Mouse (Mus musculus) MEL (cell line): ENCODE data around the gene Pcgf2. TPM values are rescaled to one million over a fixed set of nuclear protein-coding genes. Genes with fewer than 3 reads are reported as not detected.
A peak's percentile ranks its signal among the peaks of the same experiment; 100 is the strongest.
"Not testable (repeated sequence)": the region's sequence is repeated elsewhere in the genome, so short reads cannot be mapped to it uniquely, and the experiment has no call there.

Experiments used
- DNase-seq: peaks from one replicate; pipeline ENCODE4 v3.0.0; 2011; ENCODE audit warnings: low read depth, low spot score
- H3K27ac ChIP-seq: 2 replicates; pipeline ENCODE4 v1.5.1; 2012; ENCODE audit warnings: low read depth, mild to moderate bottlenecking, control low read depth, low read length, moderate library complexity; ENCODE audit not compliant: control insufficient read depth
- H3K27me3 ChIP-seq, 2 experiments: fragments of 150-350 bp in 1 of 2; sonication (generic) in 1 of 2; 2 replicates each; pipeline ENCODE4 v1.6.1; 2012; ENCODE audit warnings: low read length in 2 of 2, mild to moderate bottlenecking in 2 of 2, improper control_type of control experiment in 1 of 2, moderate library complexity in 1 of 2; ENCODE audit not compliant: insufficient read depth in 2 of 2, control insufficient read depth in 1 of 2
- H3K36me3 ChIP-seq, 2 experiments: 2 replicates each; pipeline ENCODE4 v1.6.1; 2012 to 2014; ENCODE audit warnings: low read length in 2 of 2, improper control_type of control experiment in 1 of 2, inconsistent platforms in 1 of 2, mild to moderate bottlenecking in 1 of 2; ENCODE audit not compliant: insufficient read depth in 2 of 2, control insufficient read depth in 1 of 2
- H3K4me1 ChIP-seq, 2 experiments: fragments of 150-350 bp in 1 of 2; sonication (generic) in 1 of 2; 2 replicates each; pipeline ENCODE4 v1.6.1; 2012; ENCODE audit warnings: low read length in 2 of 2, improper control_type of control experiment in 1 of 2, mild to moderate bottlenecking in 1 of 2; ENCODE audit not compliant: insufficient read depth in 2 of 2, control insufficient read depth in 1 of 2
- H3K4me3 ChIP-seq, 2 experiments: fragments of 150-350 bp in 1 of 2; sonication (generic) in 1 of 2; 2 replicates each; pipeline ENCODE4 v1.5.1; 2012; ENCODE audit warnings: low read depth in 2 of 2, low read length in 2 of 2, mild to moderate bottlenecking in 2 of 2, moderate library complexity in 2 of 2, control low read depth in 1 of 2, improper control_type of control experiment in 1 of 2; ENCODE audit not compliant: control insufficient read depth in 1 of 2, insufficient read depth in 1 of 2
- H3K79me2 ChIP-seq: 2 replicates; pipeline ENCODE4 v1.6.1; 2012; ENCODE audit warnings: mild to moderate bottlenecking, low read length, moderate library complexity; ENCODE audit not compliant: control insufficient read depth, poor library complexity, insufficient read depth
- H3K9ac ChIP-seq: 2 replicates; pipeline ENCODE4 v1.6.1; 2012; ENCODE audit warnings: low read depth, mild to moderate bottlenecking, control low read depth, low read length, moderate library complexity; ENCODE audit not compliant: control insufficient read depth, poor library complexity, severe bottlenecking
- H3K9me3 ChIP-seq: fragments of 150-350 bp; sonication (generic); replicated peaks from 2 replicates; pipeline ENCODE4 v1.6.1; 2012; ENCODE audit warnings: mild to moderate bottlenecking, low read length, improper control_type of control experiment, moderate library complexity; ENCODE audit not compliant: insufficient read depth
- MAX ChIP-seq: IDR thresholded peaks from 2 replicates; pipeline ENCODE4 v1.6.1; 2011; ENCODE audit warnings: low read length, improper control_type of control experiment
- POLR2AphosphoS5 ChIP-seq: IDR thresholded peaks from 2 replicates; pipeline ENCODE4 v1.6.1; 2012; ENCODE audit warnings: low read depth, borderline replicate concordance, mild to moderate bottlenecking, inconsistent platforms, low read length, moderate library complexity, mixed read lengths
- TBP ChIP-seq: IDR thresholded peaks from 2 replicates; pipeline ENCODE4 v1.8.0; 2011; ENCODE audit warnings: low read depth, low read length, improper control_type of control experiment
- UBTF ChIP-seq: IDR thresholded peaks from 2 replicates; pipeline ENCODE4 v1.6.1; 2012; ENCODE audit warnings: low read depth, mild to moderate bottlenecking, inconsistent platforms, low read length, improper control_type of control experiment, moderate library complexity, borderline replicate concordance; ENCODE audit not compliant: insufficient read depth
- polyA plus RNA-seq, 2 experiments: library from polyadenylated mRNA; stranded (reverse) in 1 of 2; unstranded in 1 of 2; fragments of >175 nt in 1 of 2; fragments of >200 nt in 1 of 2; gene quantifications; 2 replicates each; pipeline versions ENCODE4 v1.2.1 to v1.2.4; 2012; ENCODE audit warnings: low replicate concordance in 2 of 2, low read depth in 1 of 2; ENCODE audit not compliant: insufficient read length in 2 of 2, insufficient read depth in 1 of 2, missing spikeins in 1 of 2
- total RNA-seq: library from RNA; depleted of rRNA; stranded (reverse); fragments of 300-350 nt; gene quantifications from 2 replicates; pipeline ENCODE4 v1.2.3, GENCODE M21; 2012

Pcgf2 gene
- total and polyA plus RNA-seq, 3 experiments, result 12.3 to 38.7 TPM; not detected in 1

DNA sequence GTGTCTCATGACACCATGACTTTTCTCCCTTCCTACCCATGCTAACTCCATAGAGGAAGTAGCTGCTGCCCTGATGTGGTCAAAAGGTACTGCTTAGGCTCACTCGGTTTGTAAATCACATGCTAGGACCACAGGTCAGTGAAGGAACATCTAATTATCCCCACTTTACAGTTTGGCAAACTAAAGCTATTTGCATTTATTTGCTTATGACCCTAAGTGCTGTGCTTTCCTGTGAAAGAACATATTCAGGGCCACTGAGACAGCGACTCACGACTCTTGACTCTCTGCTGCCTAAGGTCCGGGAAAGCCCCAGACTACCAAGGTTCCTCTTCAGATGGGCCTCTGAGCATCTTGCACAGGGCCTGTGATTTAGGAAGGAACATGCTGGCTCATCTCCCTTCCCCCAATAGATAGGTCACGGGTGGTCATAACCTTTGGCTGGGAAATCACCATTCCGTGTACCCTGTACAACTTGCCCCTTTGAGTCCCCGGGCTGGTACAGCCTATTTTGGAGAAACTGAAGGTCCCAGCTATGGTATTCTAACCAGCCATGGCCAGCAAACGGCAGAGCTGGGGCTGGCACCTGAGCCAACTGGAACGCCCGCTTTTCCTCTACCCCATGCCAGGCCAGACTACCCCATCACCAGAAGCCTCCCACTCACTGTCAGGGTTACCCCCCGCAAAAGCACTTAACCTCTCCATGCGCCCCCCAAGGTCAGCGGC, 40.9 kb downstream of the Pcgf2 start:
- H3K27me3 ChIP-seq, result no peaks in the 10 kb centered on the region
- peaks cover 0 to 7% of the 10 kb centered on the region in 2 experiments; a peak in 2 of 4 replicates for H3K36me3 ChIP-seq
- peak; percentile 72 for DNase-seq
- peaks cover 11% of the 10 kb centered on the region; the same call in 1 of the 2 replicates for H3K79me2 ChIP-seq
- no peaks in the 10 kb centered on the region for H3K9me3 ChIP-seq
- TF ChIP-seq UBTF (no peak), MAX (0 out of 2 replicates have a peak, but pooled peaks have one; percentile 11)
- TF ChIP-seq, all 39 proteins: peak for 1
- Histone ChIP-seq H3K27ac (peak overlapping the region; percentile 45), H3K9ac (peak overlapping the region; percentile 83), H3K4me1 (peaks cover 8 to 18% of the 10 kb centered on the region in 2 experiments), H3K4me3 (peak overlapping the region; percentile 78 to 90)

DNA sequence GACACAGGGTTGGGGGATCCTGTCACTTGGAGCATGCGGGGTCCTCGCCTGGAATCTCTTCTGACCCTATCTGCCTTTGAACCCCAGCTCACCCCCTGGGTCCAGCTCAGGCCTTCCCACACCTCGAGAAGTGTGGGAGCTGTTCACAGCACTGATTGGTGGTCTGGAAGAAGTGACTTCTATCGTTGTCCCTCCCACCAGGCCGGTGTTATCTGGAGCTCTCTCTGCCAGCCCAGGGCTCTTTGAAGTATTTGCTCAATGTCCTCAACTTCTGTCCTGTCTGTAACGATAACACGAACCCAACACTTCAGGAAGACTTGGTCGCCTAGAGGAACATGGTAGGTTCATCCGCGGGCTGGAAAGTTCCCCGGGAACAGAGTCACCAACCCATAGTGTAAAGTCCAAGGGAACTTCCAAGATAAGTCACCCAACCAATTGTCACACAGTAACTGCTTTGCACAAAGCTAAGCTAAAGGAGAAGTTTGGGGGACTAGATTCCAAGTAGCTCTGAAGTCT, 41.5 kb downstream of the Pcgf2 start:
- H3K9me3 ChIP-seq, result no peaks in the 10 kb centered on the region
- peaks cover 8 to 13% of the 10 kb centered on the region in 2 experiments for H3K4me1 ChIP-seq
- H3K79me2 ChIP-seq, result peaks cover 9% of the 10 kb centered on the region; the same call in 1 of the 2 replicates
- H3K27me3 ChIP-seq, result no peaks in the 10 kb centered on the region
- no peak overlapping the region; the same call in 1 of the 2 replicates for H3K9ac ChIP-seq
- peak overlapping the region in 1 of 2 experiments; percentile 90; a peak in 1 of 4 replicates for H3K4me3 ChIP-seq
- TF ChIP-seq POLR2AphosphoS5 (no peak), TBP (peak; percentile 41; the same call in 1 of the 2 replicates)
- peak overlapping the region; percentile 13; the same call in 1 of the 2 replicates for H3K27ac ChIP-seq
- DNase-seq, result no peak
- H3K36me3 ChIP-seq, result peaks cover 0 to 7% of the 10 kb centered on the region in 2 experiments; a peak in 2 of 4 replicates

DNA sequence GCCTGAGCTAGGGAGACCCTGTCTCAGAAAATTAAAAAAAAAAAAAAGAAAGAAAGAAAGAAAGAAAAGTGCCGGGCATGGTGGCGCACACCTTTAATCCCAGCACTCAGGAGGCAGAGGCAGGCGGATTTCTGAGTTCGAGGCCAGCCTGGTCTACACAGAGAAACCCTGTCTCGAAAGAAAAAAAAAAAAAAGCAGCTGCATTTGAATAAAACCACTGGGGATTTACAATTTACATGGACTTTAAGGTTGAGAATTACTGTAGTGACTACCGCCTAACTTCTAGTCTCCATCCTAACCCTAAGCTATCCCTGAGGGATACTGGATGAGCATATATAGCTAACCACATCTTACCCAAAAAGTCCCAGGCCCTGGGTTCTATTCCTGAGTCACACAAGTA, 42.3 kb downstream of the Pcgf2 start:
- not testable (repeated sequence) for H3K27ac ChIP-seq, H3K4me3 ChIP-seq, H3K9ac ChIP-seq, H3K79me2 ChIP-seq, H3K9me3 ChIP-seq, DNase-seq, H3K36me3 ChIP-seq, H3K27me3 ChIP-seq
- H3K4me1 ChIP-seq, result peaks cover 8 to 13% of the 10 kb centered on the region in 2 experiments
